Mouse (Mus musculus): ENCODE data around the gene Fzr1. TPM values are rescaled to one million over a fixed set of nuclear protein-coding genes. Genes with fewer than 3 reads are reported as not detected.

Fzr1 gene
- polyA plus RNA-seq, 1 experiment from 2014 or later = 117 TPM

DNA sequence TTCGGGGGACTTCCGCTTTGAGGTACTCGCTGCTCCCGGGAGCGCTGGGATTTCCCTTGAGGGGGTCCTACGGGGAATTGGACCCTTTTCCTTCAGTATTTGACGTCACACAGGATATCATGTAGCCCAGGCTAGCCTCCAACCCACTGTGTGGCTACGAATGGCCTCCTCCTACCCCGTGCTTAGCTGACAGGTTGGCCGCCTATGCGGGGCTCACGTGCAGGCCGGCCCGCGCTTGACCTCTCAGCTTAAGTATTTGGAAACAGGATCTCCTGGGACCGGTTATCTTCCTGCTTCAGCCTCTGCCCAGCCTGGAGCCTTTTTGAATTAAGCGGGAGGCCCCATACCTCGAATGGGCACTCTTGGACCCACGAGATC, 6.3 kb upstream of the Fzr1 start:
- H3K4me1 ChIP-seq = peaks cover 18% of the 10 kb centered on the region
- under 1% methylated on average over 19 of the region's 19 CpGs for WGBS
- H3K27me3 ChIP-seq = no peaks in the 10 kb centered on the region
- H3K27ac ChIP-seq = peak overlapping the region; percentile 84
- no peaks in the 10 kb centered on the region for H3K9me3 ChIP-seq (replicated peaks)
- H3K9ac ChIP-seq = peak overlapping the region; percentile 87
- ATAC-seq = peak; percentile 28; the same call in 1 of the 2 replicates
- peak overlapping the region; percentile 94 for H3K4me2 ChIP-seq
- peaks cover 32% of the 10 kb centered on the region for H3K36me3 ChIP-seq (ENCODE audit: poor library complexity, severe bottlenecking)
- peak overlapping the region; percentile 97 for H3K4me3 ChIP-seq

DNA sequence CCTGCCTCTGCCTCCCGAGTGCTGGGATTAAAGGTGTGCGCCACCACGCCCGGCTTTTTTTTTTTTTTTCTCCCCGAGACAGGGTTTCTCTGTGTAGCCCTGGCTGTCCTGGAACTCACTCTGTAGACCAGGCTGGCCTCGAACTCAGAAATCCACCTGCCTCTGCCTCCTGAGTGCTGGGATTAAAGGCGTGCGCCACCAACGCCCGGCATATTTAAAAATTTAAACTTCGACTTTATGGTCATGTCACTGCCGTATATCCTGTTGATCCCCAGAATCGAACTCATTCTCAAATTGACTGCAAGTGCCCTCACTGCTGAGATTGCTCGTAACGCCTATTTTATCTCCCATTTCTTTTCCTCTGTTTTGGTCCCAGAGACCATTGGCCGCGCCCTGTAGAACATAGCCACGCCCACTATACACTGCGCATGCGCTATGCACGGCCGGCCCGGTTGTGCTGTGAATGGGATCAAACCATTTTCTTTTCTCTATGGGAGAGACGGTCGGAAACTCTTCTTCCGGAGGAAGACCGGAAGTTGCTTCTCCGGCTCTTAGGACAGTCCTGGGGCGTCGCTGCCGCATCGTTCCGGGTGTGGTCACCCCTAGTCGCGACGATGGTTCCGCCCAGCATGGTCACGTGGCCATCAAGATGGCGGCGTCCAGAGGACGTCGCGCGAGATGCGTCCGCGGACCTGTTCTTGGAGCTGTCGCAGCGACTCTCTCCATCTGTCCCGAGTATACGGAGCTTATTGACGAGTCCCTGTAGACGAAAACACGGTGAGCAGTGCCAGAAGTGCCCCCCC, 5.7 kb upstream of the Fzr1 start, which contains the start of the genes Dohh and Gm48551:
TSS of gene Dohh (plus strand) at position 627 of the 803 bp plus-strand sequence.
TSS of gene Gm48551 (plus strand) at position 665 of the 803 bp plus-strand sequence.
- H3K4me2 ChIP-seq = peak within 1 kb of the TSS; percentile 94
- no peaks in the 10 kb centered on the region for H3K27me3 ChIP-seq
- peak within 1 kb of the TSS; percentile 97 for H3K4me3 ChIP-seq
- H3K9me3 ChIP-seq (replicated peaks) = no peaks in the 10 kb centered on the region
- H3K9ac ChIP-seq = peak within 1 kb of the TSS; percentile 87
- peaks cover 32% of the 10 kb centered on the region for H3K36me3 ChIP-seq (ENCODE audit: poor library complexity, severe bottlenecking)
- peaks cover 19% of the 10 kb centered on the region for H3K4me1 ChIP-seq
- peak within 1 kb of the TSS; percentile 84 for H3K27ac ChIP-seq
- ATAC-seq = peak; percentile 96
- WGBS = 10% methylated on average over 54 of the region's 54 CpGs

DNA sequence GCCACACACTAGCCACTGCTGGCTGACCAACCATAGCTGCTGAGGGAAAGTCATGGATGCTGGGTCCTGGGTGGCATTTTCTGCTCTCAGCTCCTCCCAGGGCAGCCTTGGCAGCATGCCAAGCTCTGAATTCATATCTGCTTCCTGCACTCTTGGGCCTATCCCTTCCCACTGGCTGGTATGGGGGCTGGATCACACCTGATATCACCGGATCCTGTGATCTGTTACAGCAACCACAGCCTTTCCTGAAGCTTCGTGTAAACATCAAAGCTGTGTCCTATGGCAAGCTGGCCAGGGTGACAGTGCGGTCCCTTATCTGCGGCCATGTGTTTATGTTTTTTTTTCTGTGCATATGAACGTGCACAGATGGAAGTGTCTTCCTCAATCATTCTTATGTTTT, 3.7 kb upstream of the Fzr1 start:
- peak overlapping the region; percentile 31; the same call in 1 of the 2 replicates for H3K9ac ChIP-seq
- no peaks in the 10 kb centered on the region for H3K9me3 ChIP-seq (replicated peaks)
- WGBS = 80% methylated on average over 5 of the region's 5 CpGs
- H3K4me3 ChIP-seq = no peak overlapping the region
- no peak overlapping the region for H3K27ac ChIP-seq
- peaks cover 28% of the 10 kb centered on the region for H3K4me1 ChIP-seq
- no peak overlapping the region for H3K4me2 ChIP-seq
- H3K36me3 ChIP-seq (ENCODE audit: poor library complexity, severe bottlenecking) = peaks cover 14% of the 10 kb centered on the region
- no peak for ATAC-seq
- no peaks in the 10 kb centered on the region for H3K27me3 ChIP-seq

DNA sequence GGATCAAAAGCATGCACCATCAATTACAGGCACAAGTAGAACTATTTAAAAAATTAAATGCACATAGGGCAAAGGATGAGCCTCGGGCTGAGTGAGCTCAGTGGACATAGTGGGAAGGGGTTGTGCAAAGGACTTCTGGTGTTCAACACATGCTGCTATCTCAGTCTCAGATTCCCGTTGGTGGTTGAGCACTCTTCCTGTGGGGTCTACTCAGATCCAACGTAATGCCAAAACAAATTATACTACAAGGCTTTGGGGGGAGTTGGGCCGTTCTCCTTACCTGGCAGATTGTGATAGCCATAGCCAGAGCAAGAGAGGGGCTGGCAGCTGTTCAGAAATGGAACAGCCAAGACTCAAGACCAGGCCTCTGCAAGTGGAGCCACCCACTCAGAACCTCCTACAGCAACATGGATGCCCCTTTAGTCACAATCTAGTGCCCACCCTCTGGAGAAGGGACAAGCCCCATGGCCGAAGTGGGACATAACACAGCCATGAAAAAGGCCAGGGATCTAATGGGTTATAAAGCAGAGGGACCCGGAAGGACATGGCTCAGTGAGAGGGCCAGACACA, 1.6 kb upstream of the Fzr1 start:
- WGBS = 89% methylated on average over 6 of the region's 6 CpGs

DNA sequence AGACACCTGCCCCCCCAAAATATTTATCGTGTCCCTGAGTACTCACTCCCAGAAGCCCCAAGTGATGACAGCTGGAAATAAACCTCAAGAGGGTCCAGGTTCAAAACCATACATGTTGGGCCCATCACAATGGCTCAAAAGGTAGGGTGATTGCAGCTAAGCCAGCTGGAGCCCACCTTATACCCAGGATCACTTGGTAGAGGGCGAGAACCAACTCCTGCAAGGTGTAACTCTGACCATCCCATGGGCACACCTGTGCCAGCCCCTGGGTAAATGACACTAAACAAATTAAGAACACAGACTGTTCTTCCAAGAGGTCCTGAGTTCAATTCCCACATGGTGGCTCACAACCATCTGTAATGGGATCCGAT, 852 bp upstream of the Fzr1 start:
- H3K4me2 ChIP-seq = peak overlapping the region; percentile 65
- H3K9ac ChIP-seq = peak overlapping the region; percentile 66
- 53% methylated on average over 3 of the region's 3 CpGs for WGBS
- peaks cover 19% of the 10 kb centered on the region for H3K36me3 ChIP-seq (ENCODE audit: poor library complexity, severe bottlenecking)
- peaks cover 32% of the 10 kb centered on the region for H3K4me1 ChIP-seq
- H3K4me3 ChIP-seq = peak overlapping the region; percentile 83
- H3K9me3 ChIP-seq (replicated peaks) = no peaks in the 10 kb centered on the region
- H3K27me3 ChIP-seq = no peaks in the 10 kb centered on the region
- peak overlapping the region; percentile 69 for H3K27ac ChIP-seq
- ATAC-seq = peak; percentile 0; the same call in 1 of the 2 replicates

More for the DNA sequence above, 1.6 kb upstream of the Fzr1 start:
- Histone ChIP-seq H3K9me3 (replicated peaks) (no peaks in the 10 kb centered on the region), H3K4me1 (peaks cover 35% of the 10 kb centered on the region), H3K27ac (no peak overlapping the region), H3K9ac (no peak overlapping the region), H3K36me3 (ENCODE audit: poor library complexity, severe bottlenecking) (peaks cover 13% of the 10 kb centered on the region), H3K4me3 (no peak overlapping the region), H3K27me3 (no peaks in the 10 kb centered on the region), H3K4me2 (no peak overlapping the region)
- no peak for ATAC-seq

DNA sequence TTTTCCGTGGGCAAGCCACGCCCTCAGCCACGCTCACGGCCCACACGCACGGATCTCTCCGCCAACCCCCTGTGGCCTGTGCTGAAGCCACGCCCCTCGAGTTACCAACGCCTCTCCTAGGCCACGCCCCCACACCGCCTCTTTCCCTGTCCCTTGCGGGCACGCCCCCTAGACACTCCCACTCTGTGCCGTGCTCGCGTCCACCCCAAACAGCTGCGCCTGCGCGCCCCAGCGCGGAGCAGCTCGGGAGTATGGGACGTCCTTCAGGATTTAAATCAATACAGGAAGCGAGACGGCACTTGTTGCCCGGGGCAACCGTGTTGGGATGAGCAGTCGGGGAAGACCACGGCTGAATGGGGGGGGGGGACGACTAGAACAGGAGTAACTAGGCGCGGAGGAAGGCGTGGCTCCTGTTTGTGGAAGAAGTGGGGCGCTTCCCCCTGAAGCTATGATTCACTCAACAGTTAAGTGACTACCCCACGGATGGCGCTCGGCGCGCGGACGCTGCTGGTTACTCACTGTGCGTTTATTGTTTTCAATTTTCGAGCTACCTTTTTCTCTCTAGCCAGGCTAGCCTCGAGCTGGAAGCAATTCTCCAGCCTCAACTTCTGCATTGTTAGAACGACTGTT, 352 bp upstream of the Fzr1 start:
- Histone ChIP-seq H3K4me1 (peaks cover 32% of the 10 kb centered on the region), H3K9me3 (replicated peaks) (no peaks in the 10 kb centered on the region), H3K9ac (peak overlapping the region; percentile 66), H3K4me2 (peak overlapping the region; percentile 92), H3K27ac (peak overlapping the region; percentile 69), H3K4me3 (peak overlapping the region; percentile 83), H3K36me3 (ENCODE audit: poor library complexity, severe bottlenecking) (peaks cover 24% of the 10 kb centered on the region), H3K27me3 (no peaks in the 10 kb centered on the region)
- peak; percentile 97 for ATAC-seq
- WGBS = under 1% methylated on average over 46 of the region's 46 CpGs

GRCm38 (mm10) chr10:81377362-81377664, 1.0 kb downstream of the Fzr1 start:
- H3K27ac ChIP-seq = peak overlapping the region; percentile 73; the same call in 1 of the 2 replicates
- 55% methylated on average over 2 of the region's 2 CpGs for WGBS
- no peaks in the 10 kb centered on the region for H3K27me3 ChIP-seq
- H3K9ac ChIP-seq = peak overlapping the region; percentile 94
- H3K4me2 ChIP-seq = peak overlapping the region; percentile 92
- peaks cover 38% of the 10 kb centered on the region for H3K36me3 ChIP-seq (ENCODE audit: poor library complexity, severe bottlenecking)
- no peak for ATAC-seq
- H3K4me1 ChIP-seq = peaks cover 32% of the 10 kb centered on the region
- H3K4me3 ChIP-seq = peak overlapping the region; percentile 83
- H3K9me3 ChIP-seq (replicated peaks) = no peaks in the 10 kb centered on the region

GRCm38 (mm10) chr10:81376561-81377361, 1.6 kb downstream of the Fzr1 start:
- WGBS = 45% methylated on average over 6 of the region's 6 CpGs

DNA sequence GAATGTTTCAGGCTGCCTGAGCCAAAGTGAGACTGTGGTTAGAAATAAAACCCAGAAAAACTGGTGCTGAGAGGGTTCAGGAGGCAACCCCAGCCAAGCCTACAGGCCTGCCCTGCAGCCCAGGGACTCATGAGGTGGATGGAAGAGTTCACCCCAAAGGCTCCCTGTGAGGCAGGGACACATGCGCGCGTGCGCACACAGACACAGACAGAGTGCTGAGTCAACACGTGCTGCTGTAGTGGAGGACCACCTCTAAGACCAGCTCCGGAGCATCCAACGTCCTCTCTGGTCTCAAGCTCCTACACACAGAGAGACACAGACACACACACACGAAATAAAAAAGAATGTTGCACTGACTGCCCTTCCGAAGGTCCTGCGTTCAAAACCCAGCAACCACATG, 3.0 kb downstream of the Fzr1 start:
- peaks cover 54% of the 10 kb centered on the region for H3K36me3 ChIP-seq (ENCODE audit: poor library complexity, severe bottlenecking)
- no peak overlapping the region for H3K4me2 ChIP-seq
- H3K27ac ChIP-seq = no peak overlapping the region

More at GRCm38 (mm10) chr10:81376561-81377361, 1.6 kb downstream of the Fzr1 start:
- Histone ChIP-seq H3K27ac (peak overlapping the region; percentile 73; the same call in 1 of the 2 replicates), H3K4me1 (peaks cover 32% of the 10 kb centered on the region), H3K4me3 (peak overlapping the region; percentile 83), H3K36me3 (ENCODE audit: poor library complexity, severe bottlenecking) (peaks cover 39% of the 10 kb centered on the region), H3K27me3 (no peaks in the 10 kb centered on the region), H3K9ac (peak overlapping the region; percentile 94), H3K9me3 (replicated peaks) (no peaks in the 10 kb centered on the region), H3K4me2 (peak overlapping the region; percentile 92)
- ATAC-seq = no peak

DNA sequence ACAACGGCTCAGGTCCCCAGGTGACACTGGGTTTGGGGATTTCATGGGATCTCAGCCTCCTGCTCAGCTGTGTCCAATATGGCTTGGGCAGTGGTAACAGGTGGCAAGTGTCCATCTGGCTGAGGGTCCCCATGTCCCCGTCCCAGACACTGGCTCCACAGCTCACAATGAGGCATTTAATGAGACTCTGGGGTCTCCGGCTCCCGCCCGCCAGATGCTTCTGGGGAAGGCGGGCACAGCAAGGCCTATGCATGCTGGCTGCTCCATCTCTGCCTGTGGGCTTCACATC, 11.2 kb downstream of the Fzr1 start:
- no peak overlapping the region for H3K9ac ChIP-seq
- no peak overlapping the region for H3K27ac ChIP-seq
- H3K4me3 ChIP-seq = no peak overlapping the region
- H3K27me3 ChIP-seq = peaks cover 34% of the 10 kb centered on the region
- peaks cover 37% of the 10 kb centered on the region for H3K4me1 ChIP-seq
- ATAC-seq = no peak
- peaks cover 58% of the 10 kb centered on the region for H3K36me3 ChIP-seq (ENCODE audit: poor library complexity, severe bottlenecking)
- no peak overlapping the region for H3K4me2 ChIP-seq
- WGBS = 77% methylated on average over 6 of the region's 6 CpGs
- no peaks in the 10 kb centered on the region for H3K9me3 ChIP-seq (replicated peaks)

More for the DNA sequence above, 3.0 kb downstream of the Fzr1 start:
- WGBS = 91% methylated on average over 10 of the region's 10 CpGs
- Histone ChIP-seq H3K4me3 (no peak overlapping the region), H3K9me3 (replicated peaks) (no peaks in the 10 kb centered on the region), H3K27me3 (no peaks in the 10 kb centered on the region), H3K4me1 (peaks cover 32% of the 10 kb centered on the region), H3K9ac (no peak overlapping the region)
- ATAC-seq = no peak

DNA sequence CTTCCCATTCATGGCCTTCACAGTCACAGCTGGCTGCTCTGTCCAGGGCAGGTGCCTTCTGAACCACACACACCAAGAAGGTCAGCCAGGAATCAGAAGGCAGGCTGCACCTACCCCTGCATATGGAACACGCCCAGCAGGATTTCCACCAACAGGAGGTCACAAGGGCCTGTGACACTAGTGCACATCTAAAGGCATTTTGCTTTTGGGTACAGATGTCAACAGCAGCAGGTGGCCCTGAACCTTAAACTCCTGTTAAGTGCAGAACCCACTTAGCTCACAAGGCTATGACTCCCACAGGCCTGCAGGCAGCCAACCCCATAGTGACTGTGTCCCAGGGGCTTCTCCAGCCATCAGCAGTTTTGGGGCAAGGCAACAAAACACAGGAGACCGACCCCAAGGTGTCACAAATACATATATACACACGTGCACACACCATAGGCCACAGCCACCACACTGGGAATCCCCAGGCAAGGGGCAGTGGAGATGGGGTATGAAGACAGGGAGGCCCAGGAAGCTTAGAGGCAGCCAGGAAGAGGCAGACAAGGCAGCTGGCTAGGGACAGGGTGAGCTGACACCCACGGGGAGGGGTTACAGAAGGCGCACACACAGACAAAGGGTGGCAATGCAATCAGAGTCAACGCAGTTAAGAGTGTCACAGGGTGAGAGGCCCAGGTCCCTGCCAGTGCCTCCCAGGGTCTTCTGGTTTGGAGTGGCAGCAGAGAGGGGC, 11.7 kb downstream of the Fzr1 start:
- no peak for ATAC-seq
- peaks cover 34% of the 10 kb centered on the region for H3K27me3 ChIP-seq
- H3K9ac ChIP-seq = no peak overlapping the region; the same call in 1 of the 2 replicates
- peaks cover 56% of the 10 kb centered on the region for H3K36me3 ChIP-seq (ENCODE audit: poor library complexity, severe bottlenecking)
- no peak overlapping the region for H3K27ac ChIP-seq
- no peaks in the 10 kb centered on the region for H3K9me3 ChIP-seq (replicated peaks)
- H3K4me2 ChIP-seq = no peak overlapping the region
- H3K4me1 ChIP-seq = peaks cover 37% of the 10 kb centered on the region
- no peak overlapping the region for H3K4me3 ChIP-seq
- whole genome bisulfite sequencing = 84% methylated on average over 6 of the region's 6 CpGs
